ENCODE assay signal across 8 mouse cellular contexts in genomic region chr8:71908309-71909261, GRCm38 (mm10). TPM values are rescaled to one million over a fixed set of nuclear protein-coding genes. Genes with fewer than 3 reads are reported as not detected.
DNase-seq lines count a peak whose midpoint lies in the region; ATAC-seq and TF ChIP-seq lines count a peak whose summit lies in the region.

TSS of gene Zfp882 (plus strand) at chr8:71908608.
TSS of gene Zfp617 (plus strand) at chr8:71908635.

- H3K4me3 ChIP-seq in embryonic facial prominence, embryonic 14.5 days (ENCODE audit: low read depth, low read length), result peak within 1 kb of the TSS; percentile 72
- H3K4me3 ChIP-seq in heart, adult 2 months, result peak within 1 kb of the TSS; percentile 77
- peak within 1 kb of the TSS; percentile 74 for H3K4me3 ChIP-seq in limb, embryonic 13.5 days
- H3K4me3 ChIP-seq in midbrain, embryonic 16.5 days (ENCODE audit: low read depth, low read length), result peak within 1 kb of the TSS; percentile 59

- H3K4me2 ChIP-seq in embryonic facial prominence, embryonic 14.5 days (ENCODE audit: low read depth, low read length), result peak within 1 kb of the TSS; percentile 60
- H3K4me2 ChIP-seq in limb, embryonic 13.5 days (replicated peaks), result peak within 1 kb of the TSS; percentile 65
- H3K4me2 ChIP-seq in midbrain, embryonic 16.5 days (ENCODE audit: low read length), result peak within 1 kb of the TSS; percentile 69

- DNase-seq in 3134 (ENCODE audit: extremely low read depth, insufficient read length, low spot score), result peak; percentile 78
- DNase-seq in adrenal gland, postnatal 4 days (ENCODE audit: low spot score in 2 of 2), result peak; percentile 66 to 77
- peak; percentile 94 for DNase-seq in embryonic facial prominence, embryonic 14.5 days (ENCODE audit: low spot score)
- DNase-seq in heart, adult 2 months, result peak; percentile 90 to 92
- peak; percentile 89 to 92 for DNase-seq in kidney, adult 8-10 months
- peak; percentile 68 to 77 for DNase-seq in spleen, postnatal 14 days (ENCODE audit: low spot score in 2 of 2)

- no peaks in the 10 kb centered on the region for H3K4me1 ChIP-seq in embryonic facial prominence, embryonic 14.5 days (ENCODE audit: control insufficient read depth, insufficient read depth, low read length)
- no peaks in the 10 kb centered on the region; the same call in 1 of the 2 replicates for H3K4me1 ChIP-seq in heart, adult 2 months (ENCODE audit: control insufficient read depth, insufficient read depth, low read length)
- H3K4me1 ChIP-seq in limb, embryonic 13.5 days, result no peaks in the 10 kb centered on the region
- H3K4me1 ChIP-seq in midbrain, embryonic 16.5 days (ENCODE audit: control insufficient read depth, insufficient read depth, low read length), result peaks cover 8% of the 10 kb centered on the region

- peak; percentile 90 for TF ChIP-seq CTCF in heart, adult 2 months (IDR thresholded peaks at IDR 0.05)

- intact Hi-C loops in heart, adult 2 months (cut with DNase I), result loop anchor here (1.0 to 5.0 kb wide), 3 partner anchors 15 to 64 kb away; partner anchors contain the start of gene Zfp961

- H3K79me2 ChIP-seq in heart, adult 2 months (replicated peaks; ENCODE audit: control insufficient read depth, insufficient read depth, low read length), result no peaks in the 10 kb centered on the region

- 10% methylated on average over 32 of the region's 47 CpGs for WGBS in embryonic facial prominence, embryonic 14.5 days
- WGBS in heart, adult 2 months, result 4% methylated on average over 47 of the region's 47 CpGs
- WGBS in limb, embryonic 13.5 days, result 8% methylated on average over 47 of the region's 47 CpGs
- 3% methylated on average over 47 of the region's 47 CpGs for WGBS in midbrain, embryonic 16.5 days

- H3K9me3 ChIP-seq in embryonic facial prominence, embryonic 14.5 days (ENCODE audit: control insufficient read depth, low read length), result peaks cover 6% of the 10 kb centered on the region; the same call in 1 of the 2 replicates
- no peaks in the 10 kb centered on the region for H3K9me3 ChIP-seq in limb, embryonic 13.5 days
- H3K9me3 ChIP-seq in midbrain, embryonic 16.5 days (replicated peaks; ENCODE audit: control insufficient read depth, low read length, poor library complexity, severe bottlenecking), result no peaks in the 10 kb centered on the region

- ATAC-seq in embryonic facial prominence, embryonic 14.5 days (ENCODE audit: low read depth), result peak; percentile 96
- peak; percentile 95 for ATAC-seq in limb, embryonic 13.5 days (ENCODE audit: low FRiP score, low read depth)
- ATAC-seq in midbrain, embryonic 16.5 days, result peak; percentile 98

- H3K9ac ChIP-seq in embryonic facial prominence, embryonic 14.5 days (ENCODE audit: low read depth, low read length), result peak within 1 kb of the TSS; percentile 89
- H3K9ac ChIP-seq in heart, adult 2 months (ENCODE audit: low read depth, low read length), result peak within 1 kb of the TSS; percentile 97
- H3K9ac ChIP-seq in limb, embryonic 13.5 days, result peak within 1 kb of the TSS; percentile 88
- H3K9ac ChIP-seq in midbrain, embryonic 16.5 days (ENCODE audit: low read depth, low read length), result peak within 1 kb of the TSS; percentile 80

- H3K36me3 ChIP-seq in embryonic facial prominence, embryonic 14.5 days (ENCODE audit: control insufficient read depth, insufficient read depth, low read length), result peaks cover 3% of the 10 kb centered on the region
- no peaks in the 10 kb centered on the region for H3K36me3 ChIP-seq in heart, adult 2 months (ENCODE audit: control insufficient read depth, insufficient read depth, low read length)
- peaks cover 6% of the 10 kb centered on the region for H3K36me3 ChIP-seq in limb, embryonic 13.5 days
- peaks cover 3% of the 10 kb centered on the region for H3K36me3 ChIP-seq in midbrain, embryonic 16.5 days (ENCODE audit: control insufficient read depth, insufficient read depth, low read length)

- peak within 1 kb of the TSS; percentile 97 for H3K27ac ChIP-seq in embryonic facial prominence, embryonic 14.5 days (replicated peaks; ENCODE audit: low read depth, low read length)
- peak within 1 kb of the TSS; percentile 94 for H3K27ac ChIP-seq in heart, adult 2 months
- peak within 1 kb of the TSS; percentile 98 for H3K27ac ChIP-seq in limb, embryonic 13.5 days
- H3K27ac ChIP-seq in midbrain, embryonic 16.5 days (ENCODE audit: low read length), result peak within 1 kb of the TSS; percentile 99

- peak; percentile 40; the same call in 1 of the 2 replicates for TF ChIP-seq POLR2A in heart, adult 2 months (IDR thresholded peaks at IDR 0.05; ENCODE audit: insufficient read depth, low read depth, low read length)

- no peaks in the 10 kb centered on the region for H3K27me3 ChIP-seq in embryonic facial prominence, embryonic 14.5 days (replicated peaks; ENCODE audit: control insufficient read depth, insufficient read depth, low read length)
- H3K27me3 ChIP-seq in heart, adult 2 months (ENCODE audit: control insufficient read depth, insufficient read depth, low read length), result no peaks in the 10 kb centered on the region
- no peaks in the 10 kb centered on the region for H3K27me3 ChIP-seq in limb, embryonic 13.5 days
- no peaks in the 10 kb centered on the region for H3K27me3 ChIP-seq in midbrain, embryonic 16.5 days (ENCODE audit: control insufficient read depth, insufficient read depth, low read depth, low read length)

- TF ChIP-seq EP300 in heart, adult 2 months (IDR thresholded peaks at IDR 0.05; ENCODE audit: insufficient read depth, low read depth, low read length), result peak; percentile 23; the same call in 1 of the 2 replicates

RNA-seq across cellular contexts. Expression of gene Zfp882, which starts in this region (rescaled TPM):
- 1 to 10 TPM; 7.7 to 9.6 TPM for total RNA-seq in adrenal gland, postnatal 4 days (2021)
- 3.9 and 5.1 TPM in 2 replicates for polyA plus RNA-seq in embryonic facial prominence, embryonic 14.5 days (2014; fragmentation: Nextera tagmentation; extraction: Ambion mirVana)
- total RNA-seq in heart, adult 2 months (2021), result 1 to 10 TPM; 3.1 to 3.5 TPM
- polyA plus RNA-seq in heart, adult 2 months (2012; rRNA removed), result 0.55 and 1.5 TPM in 2 replicates
- 9.1 and 9.8 TPM in 2 replicates for polyA plus RNA-seq in limb, embryonic 13.5 days (2015; fragmentation: Nextera tagmentation; extraction: Ambion mirVana)
- 18.4 and 21.2 TPM in 2 replicates for polyA plus RNA-seq in midbrain, embryonic 16.5 days (2015; fragmentation: Nextera tagmentation; extraction: Ambion mirVana)

RNA-seq across cellular contexts. Expression of gene Zfp617, which starts in this region (rescaled TPM):
- total RNA-seq in adrenal gland, postnatal 4 days (2021), result 10 to 100 TPM; 32.4 to 37.2 TPM
- polyA plus RNA-seq in embryonic facial prominence, embryonic 14.5 days (2014; fragmentation: Nextera tagmentation; extraction: Ambion mirVana), result 18.7 and 20.6 TPM in 2 replicates
- 10 to 100 TPM; 19.8 to 24.4 TPM for total RNA-seq in heart, adult 2 months (2021)
- 4.7 and 10.9 TPM in 2 replicates for polyA plus RNA-seq in heart, adult 2 months (2012; rRNA removed)
- polyA plus RNA-seq in limb, embryonic 13.5 days (2015; fragmentation: Nextera tagmentation; extraction: Ambion mirVana), result 26.8 and 29.5 TPM in 2 replicates
- 32.7 and 33.6 TPM in 2 replicates for polyA plus RNA-seq in midbrain, embryonic 16.5 days (2015; fragmentation: Nextera tagmentation; extraction: Ambion mirVana)

Comparison
In these comparisons a context has a peak if more than half of its experiments do, and no peak if none do; other contexts are left out.
1. Peak in every context shown above with its lines: DNase-seq, ATAC-seq, H3K4me3 ChIP-seq and H3K27ac ChIP-seq.